Mouse (Mus musculus): Measurements from ENCODE around the gene Best1. TPM values are rescaled to one million over a fixed set of nuclear protein-coding genes. Genes with fewer than 3 reads are reported as not detected.

Gene Best1
- total and polyA plus RNA-seq, 2 experiments from 2014 or later: 0.33 TPM; not detected in 1

DNA sequence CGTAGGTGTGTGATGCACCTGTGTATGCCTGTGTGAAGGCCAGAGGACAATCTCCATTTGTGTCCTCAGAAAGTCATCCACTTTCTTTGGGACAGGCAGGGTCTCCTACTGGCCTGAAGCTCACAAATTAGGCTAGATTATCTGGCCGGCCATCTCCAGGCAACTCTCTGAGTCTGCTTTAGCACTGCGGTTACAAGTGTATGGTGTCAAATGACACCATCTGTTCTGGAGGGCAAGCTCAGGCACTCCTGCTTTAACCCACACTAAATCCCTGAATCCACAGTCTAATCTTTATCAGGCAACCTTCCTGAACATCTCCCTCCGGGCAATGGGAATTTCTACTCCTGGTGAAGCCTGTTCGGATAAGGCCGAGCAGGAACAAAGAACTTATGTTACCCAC, 14.2 kb downstream of the Best1 start:
- no peak for ATAC-seq (ENCODE audit: insufficient read depth, low read depth)
- no peak overlapping the region for H3K27ac ChIP-seq (ENCODE audit: low read depth)
- peaks cover 24% of the 10 kb centered on the region for H3K36me3 ChIP-seq (replicated peaks; ENCODE audit: control insufficient read depth, insufficient read depth, low read length)
- no peaks in the 10 kb centered on the region for H3K9me3 ChIP-seq (replicated peaks; ENCODE audit: control insufficient read depth, low read length)
- H3K4me2 ChIP-seq (ENCODE audit: low read depth, low read length): no peak overlapping the region
- no peak overlapping the region for H3K9ac ChIP-seq (replicated peaks; ENCODE audit: low read depth, low read length)
- 39% methylated on average over 6 of the region's 6 CpGs for WGBS
- H3K27me3 ChIP-seq (ENCODE audit: control insufficient read depth, insufficient read depth, low read length): no peaks in the 10 kb centered on the region
- peaks cover 8% of the 10 kb centered on the region; the same call in 1 of the 2 replicates for H3K4me1 ChIP-seq (ENCODE audit: control insufficient read depth, insufficient read depth)
- DNase-seq (ENCODE audit: low spot score): no peak
- TF ChIP-seq CTCF (IDR thresholded peaks at IDR 0.05; ENCODE audit: low read depth) (no peak), EP300 (IDR thresholded peaks at IDR 0.05; ENCODE audit: low read depth) (no peak)
- no peak overlapping the region for H3K4me3 ChIP-seq (ENCODE audit: low read depth, low read length)

DNA sequence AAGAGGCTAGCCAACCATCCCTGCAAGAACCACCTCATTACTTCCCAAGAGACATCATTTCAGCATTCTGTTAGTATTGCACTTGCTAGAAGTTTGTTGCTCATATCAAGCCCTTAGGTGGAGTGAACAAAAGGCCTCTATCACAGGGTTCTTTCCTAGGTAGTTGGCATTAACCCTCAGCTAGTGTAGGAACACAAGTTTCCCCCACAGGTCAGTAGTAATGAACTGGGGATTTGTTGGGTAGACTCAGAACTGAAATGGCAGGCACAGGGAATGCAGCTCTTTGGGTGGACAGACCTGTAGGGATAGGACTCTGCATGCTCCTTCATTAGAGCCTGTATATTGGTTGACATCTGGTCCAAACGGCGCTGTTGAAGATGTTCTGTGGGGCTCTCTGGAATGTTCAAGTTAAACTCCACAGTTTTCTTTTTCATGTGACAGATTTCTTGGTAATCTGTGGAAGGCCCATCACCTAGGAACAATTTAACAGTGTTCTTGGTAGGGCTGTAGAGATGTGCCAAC, 15.5 kb downstream of the Best1 start:
- Histone ChIP-seq H3K36me3 (replicated peaks; ENCODE audit: control insufficient read depth, insufficient read depth, low read length) (peaks cover 24% of the 10 kb centered on the region), H3K27me3 (ENCODE audit: control insufficient read depth, insufficient read depth, low read length) (no peaks in the 10 kb centered on the region), H3K4me2 (ENCODE audit: low read depth, low read length) (no peak overlapping the region), H3K4me3 (ENCODE audit: low read depth, low read length) (no peak overlapping the region), H3K4me1 (ENCODE audit: control insufficient read depth, insufficient read depth) (peaks cover 8% of the 10 kb centered on the region; the same call in 1 of the 2 replicates), H3K27ac (ENCODE audit: low read depth) (no peak overlapping the region), H3K9me3 (replicated peaks; ENCODE audit: control insufficient read depth, low read length) (no peaks in the 10 kb centered on the region), H3K9ac (replicated peaks; ENCODE audit: low read depth, low read length) (no peak overlapping the region)
- no peak for ATAC-seq (ENCODE audit: insufficient read depth, low read depth)
- TF ChIP-seq EP300 (IDR thresholded peaks at IDR 0.05; ENCODE audit: low read depth): no peak
- no peak for TF ChIP-seq CTCF (IDR thresholded peaks at IDR 0.05; ENCODE audit: low read depth)
- no peak for DNase-seq (ENCODE audit: low spot score)
- 89% methylated on average over 2 of the region's 2 CpGs for WGBS

DNA sequence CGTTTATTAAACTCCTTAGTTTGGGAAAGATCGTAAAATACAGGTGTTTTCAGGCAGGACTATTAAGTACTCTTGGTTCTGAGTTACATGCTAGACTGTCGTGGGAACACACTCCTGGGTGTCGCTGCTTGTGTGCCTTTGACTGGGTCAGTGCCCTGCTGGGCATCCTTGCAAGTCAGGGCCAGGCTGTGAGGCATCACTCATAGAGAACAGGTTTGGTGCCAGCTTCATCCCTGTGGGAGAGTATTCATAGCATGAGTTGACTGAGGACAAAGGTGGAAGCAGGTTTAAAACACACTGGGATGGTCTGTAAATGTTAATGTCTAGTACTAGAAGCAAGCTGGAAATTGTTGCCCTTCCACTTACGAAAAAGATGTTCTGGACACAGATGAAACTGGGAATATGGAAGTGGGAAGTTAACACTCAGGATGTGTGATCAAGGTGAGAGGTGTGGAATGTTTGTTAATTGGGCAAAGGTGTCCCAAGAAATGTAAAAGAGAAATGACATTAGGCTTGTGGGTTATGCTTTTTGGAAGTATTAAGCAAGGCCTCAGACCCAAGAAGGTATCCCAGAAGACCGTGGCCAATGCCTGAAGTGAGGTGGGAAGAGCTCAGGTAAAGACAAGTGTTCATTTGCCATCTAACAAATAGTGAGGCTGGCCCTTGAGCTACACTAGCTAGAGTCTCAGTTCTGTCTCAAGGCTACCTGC, 16.1 kb downstream of the Best1 start:
- Histone ChIP-seq H3K36me3 (replicated peaks; ENCODE audit: control insufficient read depth, insufficient read depth, low read length) (peaks cover 24% of the 10 kb centered on the region), H3K27ac (ENCODE audit: low read depth) (no peak overlapping the region), H3K9ac (replicated peaks; ENCODE audit: low read depth, low read length) (no peak overlapping the region), H3K27me3 (ENCODE audit: control insufficient read depth, insufficient read depth, low read length) (no peaks in the 10 kb centered on the region), H3K4me2 (ENCODE audit: low read depth, low read length) (no peak overlapping the region), H3K4me1 (ENCODE audit: control insufficient read depth, insufficient read depth) (peaks cover 8% of the 10 kb centered on the region; the same call in 1 of the 2 replicates), H3K4me3 (ENCODE audit: low read depth, low read length) (no peak overlapping the region), H3K9me3 (replicated peaks; ENCODE audit: control insufficient read depth, low read length) (no peaks in the 10 kb centered on the region)
- TF ChIP-seq EP300 (IDR thresholded peaks at IDR 0.05; ENCODE audit: low read depth) (no peak), CTCF (IDR thresholded peaks at IDR 0.05; ENCODE audit: low read depth) (no peak)
- WGBS: 93% methylated on average over 6 of the region's 6 CpGs
- ATAC-seq (ENCODE audit: insufficient read depth, low read depth) (no peak), DNase-seq (ENCODE audit: low spot score) (no peak)

- TF ChIP-seq CTCF (IDR thresholded peaks at IDR 0.05; ENCODE audit: low read depth) (no peak), EP300 (IDR thresholded peaks at IDR 0.05; ENCODE audit: low read depth) (no peak)
- Histone ChIP-seq H3K4me3 (ENCODE audit: low read depth, low read length) (peak overlapping the region; percentile 88), H3K9me3 (replicated peaks; ENCODE audit: control insufficient read depth, low read length) (no peaks in the 10 kb centered on the region), H3K36me3 (replicated peaks; ENCODE audit: control insufficient read depth, insufficient read depth, low read length) (peaks cover 24% of the 10 kb centered on the region), H3K4me1 (ENCODE audit: control insufficient read depth, insufficient read depth) (peaks cover 8% of the 10 kb centered on the region; the same call in 1 of the 2 replicates), H3K27me3 (ENCODE audit: control insufficient read depth, insufficient read depth, low read length) (no peaks in the 10 kb centered on the region), H3K4me2 (ENCODE audit: low read depth, low read length) (peak overlapping the region; percentile 91), H3K9ac (replicated peaks; ENCODE audit: low read depth, low read length) (peak overlapping the region; percentile 98; the same call in 1 of the 2 replicates), H3K27ac (ENCODE audit: low read depth) (no peak overlapping the region)
- no peak for ATAC-seq (ENCODE audit: insufficient read depth, low read depth)
- DNase-seq (ENCODE audit: low spot score): no peak
- WGBS: 87% methylated on average over 20 of the region's 20 CpGs
These were observed 17.1 kb downstream of the Best1 start for GRCm38 (mm10) chr19:9984111-9985055.

DNA sequence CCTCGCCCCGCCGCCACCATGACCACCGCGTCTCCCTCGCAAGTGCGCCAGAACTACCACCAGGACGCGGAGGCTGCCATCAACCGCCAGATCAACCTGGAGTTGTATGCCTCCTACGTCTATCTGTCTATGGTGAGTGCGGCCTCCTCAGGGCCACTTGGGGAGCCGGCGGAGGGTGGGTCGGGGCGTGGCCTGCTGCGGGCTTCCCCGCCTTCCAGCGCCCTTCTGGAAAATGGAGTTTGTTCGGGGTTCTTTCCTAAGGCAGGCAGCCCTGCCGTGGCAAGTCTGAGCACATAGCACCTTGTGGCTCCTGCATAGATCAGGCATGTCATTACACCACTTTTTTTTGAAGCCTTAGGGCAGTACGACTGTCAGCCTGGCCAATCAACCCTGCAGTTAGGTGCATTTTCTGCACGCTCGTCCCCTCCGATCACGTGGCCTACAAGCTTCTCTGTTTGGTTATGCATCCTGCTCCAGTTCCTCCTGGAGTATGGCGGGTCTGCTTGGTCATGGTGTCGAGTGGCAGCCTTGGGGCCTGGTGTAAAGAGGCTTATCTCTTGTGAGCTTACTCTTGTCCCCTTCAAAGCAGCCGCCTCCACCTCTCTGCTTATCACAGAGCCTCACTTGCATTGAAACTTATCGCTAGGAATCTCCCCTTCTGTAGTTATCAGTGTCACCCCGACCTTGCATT, 18.4 kb downstream of the Best1 start:
- TF ChIP-seq EP300 (IDR thresholded peaks at IDR 0.05; ENCODE audit: low read depth): no peak
- TF ChIP-seq CTCF (IDR thresholded peaks at IDR 0.05; ENCODE audit: low read depth): no peak
- ATAC-seq (ENCODE audit: insufficient read depth, low read depth) (peak; percentile 71), DNase-seq (ENCODE audit: low spot score) (peak; percentile 74)
- peak overlapping the region; percentile 91 for H3K4me2 ChIP-seq (ENCODE audit: low read depth, low read length)
- no peaks in the 10 kb centered on the region for H3K27me3 ChIP-seq (ENCODE audit: control insufficient read depth, insufficient read depth, low read length)
- H3K9ac ChIP-seq (replicated peaks; ENCODE audit: low read depth, low read length): peak overlapping the region; percentile 98
- H3K4me3 ChIP-seq (ENCODE audit: low read depth, low read length): peak overlapping the region; percentile 88
- peaks cover 21% of the 10 kb centered on the region; the same call in 1 of the 2 replicates for H3K4me1 ChIP-seq (ENCODE audit: control insufficient read depth, insufficient read depth)
- H3K27ac ChIP-seq (ENCODE audit: low read depth): peak overlapping the region; percentile 99
- H3K9me3 ChIP-seq (replicated peaks; ENCODE audit: control insufficient read depth, low read length): no peaks in the 10 kb centered on the region
- WGBS: under 1% methylated on average over 29 of the region's 31 CpGs
- peaks cover 24% of the 10 kb centered on the region for H3K36me3 ChIP-seq (replicated peaks; ENCODE audit: control insufficient read depth, insufficient read depth, low read length)

Data from heart, postnatal 0 days (tissue).